Mouse (Mus musculus) bone marrow macrophage, adult 2 months (primary cell): Measurements from ENCODE around the gene Cmtm6. TPM values are rescaled to one million over a fixed set of nuclear protein-coding genes. Genes with fewer than 3 reads are reported as not detected.

ENCODE experiments used
- H3K27ac ChIP-seq: 2 replicates; pipeline ENCODE4 v1.5.1; 2012; ENCODE audit warnings: low read depth, low read length; ENCODE audit not compliant: insufficient read depth
- H3K4me1 ChIP-seq: 2 replicates; pipeline ENCODE4 v1.6.1; 2012; ENCODE audit warnings: low read length; ENCODE audit not compliant: control insufficient read depth, insufficient read depth
- H3K4me3 ChIP-seq: 2 replicates; pipeline ENCODE4 v1.5.1; 2012; ENCODE audit warnings: mild to moderate bottlenecking, low read length, moderate library complexity; ENCODE audit not compliant: insufficient read depth
- CTCF ChIP-seq: IDR thresholded peaks from 2 replicates; pipeline ENCODE4 v1.5.1; 2012; ENCODE audit warnings: low read depth, mild to moderate bottlenecking, low read length, moderate library complexity
- POLR2A ChIP-seq: IDR thresholded peaks from 2 replicates; pipeline ENCODE4 v1.6.1; 2012; ENCODE audit warnings: mild to moderate bottlenecking, low read depth, low read length, borderline replicate concordance
- polyA plus RNA-seq: library from polyadenylated mRNA; stranded (reverse); fragments of >200 nt; gene quantifications from 2 replicates; pipeline ENCODE4 v1.2.4, GENCODE M21; 2012; ENCODE audit not compliant: missing spikeins, insufficient read depth, insufficient read length

Cmtm6 gene
- polyA plus RNA-seq, 1 experiment: 95.2 TPM

DNA sequence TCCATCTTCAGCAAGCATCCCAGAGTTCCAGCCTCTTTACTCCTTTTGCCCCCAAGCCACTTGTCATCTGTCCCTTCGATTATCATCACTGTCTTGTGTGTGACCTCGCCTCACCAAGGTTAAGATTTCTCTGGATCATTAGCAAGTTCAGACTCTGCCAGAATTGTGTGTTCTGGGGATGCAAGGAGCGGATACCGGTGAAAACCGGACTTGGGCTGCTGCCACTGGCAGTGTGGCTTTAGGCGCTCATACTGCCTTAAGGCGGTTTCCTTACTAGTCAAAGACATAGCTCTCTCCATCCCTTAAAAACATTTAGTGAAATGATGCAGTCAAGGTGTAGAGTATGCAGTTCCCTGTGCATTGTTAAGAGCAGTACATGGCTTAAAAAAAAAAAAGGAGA lies 48.0 kb downstream of the Cmtm6 start:
- TF ChIP-seq CTCF: no peak
- TF ChIP-seq POLR2A: no peak
- peaks cover 59% of the 10 kb centered on the region for H3K4me1 ChIP-seq
- no peak overlapping the region for H3K4me3 ChIP-seq
- H3K27ac ChIP-seq: no peak overlapping the region

DNA sequence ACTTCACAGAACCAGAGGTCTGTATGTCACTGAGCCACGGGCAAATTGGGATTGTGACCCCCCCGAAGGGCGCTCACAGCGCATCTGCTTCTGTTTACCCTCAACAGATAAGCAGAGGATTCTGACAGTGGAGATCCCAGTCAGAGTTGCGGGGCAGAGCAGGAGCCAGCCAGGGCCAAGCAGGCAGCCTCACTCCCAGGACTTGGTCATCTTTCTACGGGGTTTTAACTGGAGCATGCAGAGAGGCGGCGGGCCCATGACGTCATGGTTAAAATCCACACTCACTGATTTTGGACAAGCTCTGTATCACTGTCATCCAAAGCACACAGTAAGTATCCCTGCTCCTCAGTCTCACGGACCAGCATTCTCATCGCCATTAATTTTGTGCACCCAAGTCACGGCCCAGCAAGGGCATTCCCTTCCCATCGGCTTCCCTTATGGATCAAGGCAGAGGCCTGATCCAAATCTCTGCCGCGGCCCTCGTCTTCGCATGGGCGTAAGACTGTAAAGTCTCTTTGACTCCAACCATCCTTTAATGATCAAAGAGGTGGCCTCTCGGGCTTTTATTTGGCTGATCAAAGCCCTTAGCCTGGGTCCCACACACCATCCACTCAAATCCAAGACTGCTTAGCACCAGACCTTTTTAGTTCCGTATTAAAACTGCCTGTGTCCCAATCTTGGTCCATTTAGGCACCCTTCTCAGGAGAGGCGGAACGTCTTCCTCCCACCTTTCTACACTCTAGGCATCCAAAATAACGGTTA lies 49.2 kb downstream of the Cmtm6 start:
- Histone ChIP-seq H3K4me3 (peak overlapping the region; percentile 88), H3K27ac (peak overlapping the region; percentile 99), H3K4me1 (peaks cover 58% of the 10 kb centered on the region)
- TF ChIP-seq POLR2A: no peak

DNA sequence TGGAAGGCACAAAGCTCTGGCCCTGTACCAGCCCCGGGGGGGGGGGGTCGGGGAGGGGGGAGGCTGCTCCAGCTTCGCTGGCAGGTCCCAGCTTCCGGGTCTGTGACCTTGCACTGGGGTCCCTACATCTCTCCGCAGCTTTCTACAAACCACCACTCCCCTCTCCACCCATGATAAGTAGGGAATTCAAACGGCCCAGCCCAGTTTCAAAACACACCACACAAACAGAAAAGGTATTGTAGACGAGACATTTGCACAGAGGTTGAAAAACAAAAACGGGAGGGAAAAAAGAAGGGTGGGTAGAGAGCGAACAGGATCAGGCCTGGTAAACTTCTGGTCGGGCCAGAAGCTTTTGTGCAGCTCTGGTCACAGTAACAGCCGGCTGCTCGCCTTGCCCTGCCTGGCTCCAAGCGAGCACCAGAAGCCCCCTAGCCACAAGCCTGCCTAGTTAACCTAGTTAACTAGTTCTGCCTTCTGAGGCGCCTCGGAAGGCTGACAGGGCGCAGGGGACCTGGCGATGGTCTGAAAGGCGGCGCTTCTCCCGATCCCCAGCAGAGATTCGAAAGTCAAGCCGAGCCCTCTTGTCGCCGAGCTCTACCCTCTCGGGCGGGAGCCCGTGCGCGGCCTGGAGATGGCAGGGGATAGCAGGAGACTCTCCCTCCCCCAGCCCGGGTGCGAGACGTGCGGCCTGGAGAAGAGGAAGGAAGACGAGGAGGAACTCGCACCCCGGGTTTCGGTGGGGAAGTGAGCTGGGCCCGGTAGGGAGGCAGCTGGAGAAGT lies 50.0 kb downstream of the Cmtm6 start:
- Histone ChIP-seq H3K4me1 (peaks cover 58% of the 10 kb centered on the region), H3K27ac (peak overlapping the region; percentile 99), H3K4me3 (peak overlapping the region; percentile 88)
- TF ChIP-seq CTCF (no peak), POLR2A (peak; percentile 85)

GRCm38 (mm10) chr9:114781526-114782212 lies 50.8 kb downstream of the Cmtm6 start, which contains the start of gene Cmtm7:
Cmtm7 (minus strand) TSS chr9:114781856.
- Histone ChIP-seq H3K4me3 (peak within 1 kb of the TSS; percentile 88), H3K4me1 (peaks cover 54% of the 10 kb centered on the region), H3K27ac (peak within 1 kb of the TSS; percentile 99)
- TF ChIP-seq CTCF (no peak), POLR2A (0 out of 2 replicates have a peak, but pooled peaks have one; percentile 9)

DNA sequence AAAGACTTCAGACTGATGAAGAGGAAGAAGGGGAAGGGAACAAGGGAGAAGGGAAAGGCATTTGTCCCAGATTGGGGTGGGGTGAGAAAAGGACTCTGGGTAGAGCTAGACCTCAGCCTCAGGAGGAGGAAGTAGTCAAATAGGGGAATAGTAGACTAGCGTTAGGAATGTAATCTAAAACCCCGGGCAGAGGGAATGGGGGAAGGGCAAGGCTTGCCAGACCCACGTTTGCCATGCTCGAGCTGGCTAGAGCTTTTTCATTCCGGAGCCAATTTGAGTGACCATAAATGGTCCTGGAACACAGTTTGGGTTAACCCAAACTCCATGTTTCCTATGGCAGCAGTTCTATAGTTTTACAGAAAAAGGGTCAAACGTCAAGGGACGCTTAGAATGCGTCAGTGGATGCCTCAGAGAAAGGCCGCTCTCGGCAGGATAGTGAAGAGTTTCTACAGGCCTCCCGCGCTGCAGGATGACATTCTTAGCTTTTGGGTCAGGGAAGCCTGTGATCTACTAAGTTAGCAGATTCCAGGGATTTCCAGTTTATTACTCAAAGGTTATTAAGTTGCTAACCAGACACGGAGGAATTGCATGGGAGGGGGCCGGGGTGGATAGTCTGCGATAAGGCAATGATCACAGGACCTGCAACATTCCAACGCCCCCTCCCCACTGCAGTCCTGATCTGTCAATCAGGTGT lies 54.7 kb downstream of the Cmtm6 start:
- H3K27ac ChIP-seq: peak overlapping the region; percentile 60
- TF ChIP-seq CTCF: no peak
- no peak for TF ChIP-seq POLR2A
- H3K4me1 ChIP-seq: peaks cover 60% of the 10 kb centered on the region
- no peak overlapping the region for H3K4me3 ChIP-seq

DNA sequence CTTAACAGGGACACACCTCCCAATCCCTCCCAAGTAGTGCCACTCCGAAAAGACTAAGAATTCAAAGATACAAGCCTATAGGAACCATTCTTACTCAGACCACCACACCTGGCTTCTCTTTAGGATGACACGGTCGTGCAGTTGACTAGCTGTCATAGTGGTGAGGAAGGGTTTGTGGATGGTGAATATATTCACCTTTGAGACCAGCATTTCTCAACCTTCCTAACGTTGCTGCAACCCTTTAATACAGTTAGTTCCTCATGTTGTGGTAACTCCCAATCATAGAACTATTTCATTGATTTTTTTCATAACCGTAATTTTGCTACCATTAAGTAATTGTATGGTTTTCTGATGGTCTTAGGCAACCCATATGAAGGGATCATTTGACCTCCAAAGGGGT lies 56.2 kb downstream of the Cmtm6 start:
- peaks cover 60% of the 10 kb centered on the region for H3K4me1 ChIP-seq
- H3K4me3 ChIP-seq: no peak overlapping the region
- no peak for TF ChIP-seq CTCF
- TF ChIP-seq POLR2A: no peak
- peak overlapping the region; percentile 47 for H3K27ac ChIP-seq

- H3K4me1 ChIP-seq: peaks cover 54% of the 10 kb centered on the region
- no peak for TF ChIP-seq CTCF
- TF ChIP-seq POLR2A: no peak
- peak overlapping the region; percentile 47 for H3K27ac ChIP-seq
- H3K4me3 ChIP-seq: no peak overlapping the region
Observed at GRCm38 (mm10) chr9:114787716-114788115, 56.8 kb downstream of the Cmtm6 start.

- H3K27ac ChIP-seq: no peak overlapping the region
- peaks cover 46% of the 10 kb centered on the region for H3K4me1 ChIP-seq
- H3K4me3 ChIP-seq: no peak overlapping the region
- TF ChIP-seq POLR2A: no peak
- no peak for TF ChIP-seq CTCF
Observed at GRCm38 (mm10) chr9:114788697-114789096, 57.8 kb downstream of the Cmtm6 start.

DNA sequence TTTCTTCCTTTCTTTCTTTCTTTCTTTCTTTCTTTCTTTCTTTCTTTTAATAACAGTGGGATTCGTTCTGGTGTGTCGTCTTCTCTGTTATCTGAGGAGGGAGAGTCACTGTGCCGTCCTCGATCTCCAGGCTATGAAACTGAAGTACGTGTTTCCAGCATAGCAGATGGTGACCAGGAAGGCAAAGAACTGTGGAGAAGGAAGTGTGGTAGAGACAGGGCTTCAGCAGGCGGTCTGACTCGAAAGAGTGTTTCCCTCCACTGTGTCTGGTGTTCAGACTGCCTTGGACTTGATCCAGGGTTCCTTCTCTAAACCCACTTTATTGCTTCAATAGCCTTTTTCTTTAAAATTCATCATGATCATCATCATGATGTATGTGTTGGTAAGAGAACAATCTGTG lies 58.6 kb downstream of the Cmtm6 start:
- TF ChIP-seq CTCF (no peak), POLR2A (no peak)
- no peak overlapping the region for H3K27ac ChIP-seq
- peaks cover 51% of the 10 kb centered on the region for H3K4me1 ChIP-seq
- H3K4me3 ChIP-seq: no peak overlapping the region
